33 mouse cellular contexts compared by ENCODE assay signal in genomic region chr3:155747511-155747910, GRCm38 (mm10).
"Had no signal": no experiment of that assay in that cellular context is flagged by ENCODE, and none has a peak within 500 bp of the region (broad histone marks: within the 10 kb centered on the region; RNA-seq: fewer than 3 reads in every experiment).

No protein-coding gene starts in this region.

- H3K4me3 ChIP-seq: limb, embryonic 10.5 days; limb, embryonic 12.5 days; limb, embryonic 13.5 days; limb, embryonic 15.5 days; liver, embryonic 12.5 days; liver, embryonic 13.5 days; liver, embryonic 15.5 days; lung, embryonic 15.5 days; megakaryocyte, embryonic 14.5 days; midbrain, embryonic 10.5 days; midbrain, embryonic 12.5 days; midbrain, embryonic 13.5 days; midbrain, embryonic 15.5 days; myocyte; neural tube, embryonic 12.5 days; neural tube, embryonic 13.5 days had no signal

- H3K27me3 ChIP-seq: limb, embryonic 12.5 days; limb, embryonic 13.5 days; limb, embryonic 15.5 days; liver, embryonic 12.5 days; liver, embryonic 13.5 days; liver, embryonic 15.5 days; lung, embryonic 15.5 days; megakaryocyte, embryonic 14.5 days; midbrain, embryonic 12.5 days; midbrain, embryonic 13.5 days; midbrain, embryonic 15.5 days; neural tube, embryonic 12.5 days; neural tube, embryonic 13.5 days had no signal

- H3K4me2 ChIP-seq: limb, embryonic 12.5 days; limb, embryonic 13.5 days; limb, embryonic 15.5 days; liver, embryonic 11.5 days; liver, embryonic 12.5 days; liver, embryonic 13.5 days; liver, embryonic 15.5 days; lung, embryonic 14.5 days; lung, embryonic 15.5 days; midbrain, embryonic 11.5 days; midbrain, embryonic 12.5 days; midbrain, embryonic 13.5 days; midbrain, embryonic 15.5 days; neural tube, embryonic 12.5 days; neural tube, embryonic 13.5 days had no signal

- H3K9ac ChIP-seq: limb, embryonic 12.5 days; limb, embryonic 13.5 days; limb, embryonic 15.5 days; liver, embryonic 12.5 days; liver, embryonic 13.5 days; liver, embryonic 14.5 days; liver, embryonic 15.5 days; liver, postnatal 0 days; lung, embryonic 14.5 days; lung, embryonic 15.5 days; midbrain, embryonic 12.5 days; midbrain, embryonic 13.5 days; midbrain, embryonic 15.5 days; neural tube, embryonic 12.5 days; neural tube, embryonic 13.5 days had no signal

- DNase-seq: left cerebral cortex, postnatal 4 days; liver; liver, embryonic 13.5 days; liver, postnatal 0 days; lung, adult 18-20 months; lung, adult 2 months; lung, embryonic 14.5 days; lung, postnatal 10 days; lung, postnatal 14 days; lung, postnatal 36 days; lung, postnatal 4 days; midbrain, embryonic 14.5 days had no signal

- ATAC-seq: liver, embryonic 12.5 days; liver, postnatal 0 days; lung, postnatal 0 days; midbrain, embryonic 13.5 days; midbrain, embryonic 15.5 days; midbrain, embryonic 16.5 days had no signal

- H3K9me3 ChIP-seq: limb, embryonic 10.5 days; limb, embryonic 12.5 days; limb, embryonic 13.5 days; limb, embryonic 15.5 days; liver, embryonic 12.5 days; liver, embryonic 13.5 days; liver, embryonic 15.5 days; lung, embryonic 15.5 days; midbrain, embryonic 10.5 days; midbrain, embryonic 12.5 days; midbrain, embryonic 13.5 days; midbrain, embryonic 15.5 days; neural tube, embryonic 12.5 days; neural tube, embryonic 13.5 days had no signal

- H3K27ac ChIP-seq: limb, embryonic 10.5 days; limb, embryonic 12.5 days; limb, embryonic 13.5 days; limb, embryonic 15.5 days; liver, embryonic 12.5 days; liver, embryonic 13.5 days; liver, embryonic 14.5 days; liver, embryonic 15.5 days; lung, embryonic 15.5 days; macrophage; midbrain, embryonic 10.5 days; midbrain, embryonic 12.5 days; midbrain, embryonic 13.5 days; midbrain, embryonic 15.5 days; neural tube, embryonic 12.5 days; neural tube, embryonic 13.5 days had no signal

- H3K4me1 ChIP-seq: limb, embryonic 10.5 days; limb, embryonic 12.5 days; limb, embryonic 13.5 days; limb, embryonic 15.5 days; liver, embryonic 12.5 days; liver, embryonic 13.5 days; liver, embryonic 15.5 days; lung, embryonic 15.5 days; megakaryocyte, embryonic 14.5 days; midbrain, embryonic 10.5 days; midbrain, embryonic 12.5 days; midbrain, embryonic 13.5 days; midbrain, embryonic 15.5 days; neural tube, embryonic 12.5 days; neural tube, embryonic 13.5 days had no signal

- H3K36me3 ChIP-seq: limb, embryonic 10.5 days; limb, embryonic 12.5 days; limb, embryonic 13.5 days; limb, embryonic 15.5 days; liver, embryonic 12.5 days; liver, embryonic 13.5 days; liver, embryonic 15.5 days; lung, embryonic 15.5 days; midbrain, embryonic 10.5 days; midbrain, embryonic 12.5 days; midbrain, embryonic 13.5 days; midbrain, embryonic 15.5 days; neural tube, embryonic 12.5 days; neural tube, embryonic 13.5 days had no signal
